Mouse (Mus musculus): ENCODE data around the gene Orm2. TPM values are rescaled to one million over a fixed set of nuclear protein-coding genes. Genes with fewer than 3 reads are reported as not detected.
"Not testable (repeated sequence)": the region's sequence is repeated elsewhere in the genome, so short reads cannot be mapped to it uniquely, and the experiment has no call there.

The Orm2 gene
- polyA plus RNA-seq (2014; fragmentation: Nextera tagmentation; extraction: Ambion mirVana): not detected in 2 replicates

GRCm38 (mm10) chr4:63362150-63362549, at the start of gene Orm2:
TSS of gene Orm2 (plus strand) at chr4:63362449.
- no peaks in the 10 kb centered on the region for H3K36me3 ChIP-seq (ENCODE audit: control insufficient read depth, insufficient read depth, low read length)
- no peak for ATAC-seq (ENCODE audit: low FRiP score)
- WGBS: 91% methylated on average over 5 of the region's 5 CpGs
- H3K4me2 ChIP-seq (replicated peaks; ENCODE audit: low read depth, low read length): no peak within 1 kb of the TSS
- H3K9ac ChIP-seq (ENCODE audit: low read depth, low read length): no peak within 1 kb of the TSS
- DNase-seq (ENCODE audit: low spot score): no peak
- H3K4me3 ChIP-seq (ENCODE audit: low read depth, low read length): no peak within 1 kb of the TSS
- H3K9me3 ChIP-seq (ENCODE audit: control insufficient read depth, low read length): no peaks in the 10 kb centered on the region
- H3K4me1 ChIP-seq (replicated peaks; ENCODE audit: control insufficient read depth, insufficient read depth, low read length): no peaks in the 10 kb centered on the region
- no peaks in the 10 kb centered on the region for H3K27me3 ChIP-seq (ENCODE audit: control insufficient read depth, insufficient read depth, low read length)
- no peak within 1 kb of the TSS for H3K27ac ChIP-seq (ENCODE audit: low read depth, low read length)

- ATAC-seq (ENCODE audit: low FRiP score) (no peak), DNase-seq (ENCODE audit: low spot score) (no peak)
- Histone ChIP-seq H3K9ac (ENCODE audit: low read depth, low read length) (no peak overlapping the region), H3K27me3 (ENCODE audit: control insufficient read depth, insufficient read depth, low read length) (no peaks in the 10 kb centered on the region), H3K4me1 (replicated peaks; ENCODE audit: control insufficient read depth, insufficient read depth, low read length) (no peaks in the 10 kb centered on the region), H3K9me3 (ENCODE audit: control insufficient read depth, low read length) (no peaks in the 10 kb centered on the region), H3K36me3 (ENCODE audit: control insufficient read depth, insufficient read depth, low read length) (no peaks in the 10 kb centered on the region), H3K27ac (ENCODE audit: low read depth, low read length) (no peak overlapping the region), H3K4me2 (replicated peaks; ENCODE audit: low read depth, low read length) (no peak overlapping the region), H3K4me3 (ENCODE audit: low read depth, low read length) (no peak overlapping the region)
- WGBS: 81% methylated on average over 5 of the region's 5 CpGs
These were observed 48.2 kb upstream of the Orm2 start for GRCm38 (mm10) chr4:63314063-63314462.

DNA sequence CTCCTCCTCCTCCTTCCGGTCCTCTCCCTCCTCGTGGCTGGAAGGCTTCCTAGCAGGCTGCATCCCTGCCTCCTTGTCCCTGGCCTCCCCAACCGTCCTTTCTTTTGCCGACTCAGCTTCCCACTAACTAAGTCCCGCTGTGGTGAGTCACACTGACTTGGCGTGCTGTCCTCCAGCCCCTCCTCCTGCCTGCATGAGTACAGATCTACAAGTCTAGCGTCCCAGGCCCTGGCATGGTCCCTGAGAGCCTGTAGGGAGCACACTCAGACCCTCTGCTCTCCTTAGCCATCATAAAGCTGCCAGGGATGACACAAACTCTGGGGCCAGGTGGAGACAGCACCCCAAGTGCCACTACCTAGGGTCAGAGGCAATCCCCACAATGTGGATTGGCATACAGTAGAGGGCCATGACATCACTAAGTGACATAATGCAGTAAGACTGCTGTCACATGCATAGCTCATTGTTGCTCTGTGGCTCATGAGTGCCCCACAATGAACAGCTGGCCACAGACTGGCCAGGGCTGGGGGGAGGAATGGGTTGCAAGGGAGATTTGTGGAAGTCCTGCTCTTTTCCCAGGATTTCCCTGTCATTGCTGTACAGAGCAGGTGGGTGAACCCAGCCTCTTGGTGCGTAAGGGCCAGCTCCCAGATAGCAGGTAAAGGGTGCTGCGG, 46.0 kb upstream of the Orm2 start:
- no peaks in the 10 kb centered on the region for H3K27me3 ChIP-seq (ENCODE audit: control insufficient read depth, insufficient read depth, low read length)
- H3K9ac ChIP-seq (ENCODE audit: low read depth, low read length): no peak overlapping the region
- WGBS: 76% methylated on average over 9 of the region's 9 CpGs
- H3K27ac ChIP-seq (ENCODE audit: low read depth, low read length): no peak overlapping the region
- no peak overlapping the region for H3K4me3 ChIP-seq (ENCODE audit: low read depth, low read length)
- no peaks in the 10 kb centered on the region for H3K9me3 ChIP-seq (ENCODE audit: control insufficient read depth, low read length)
- H3K4me1 ChIP-seq (replicated peaks; ENCODE audit: control insufficient read depth, insufficient read depth, low read length): no peaks in the 10 kb centered on the region
- no peak overlapping the region for H3K4me2 ChIP-seq (replicated peaks; ENCODE audit: low read depth, low read length)
- DNase-seq (ENCODE audit: low spot score) (no peak), ATAC-seq (ENCODE audit: low FRiP score) (0 out of 2 replicates have a peak, but pooled peaks have one; percentile 15)
- H3K36me3 ChIP-seq (ENCODE audit: control insufficient read depth, insufficient read depth, low read length): no peaks in the 10 kb centered on the region

DNA sequence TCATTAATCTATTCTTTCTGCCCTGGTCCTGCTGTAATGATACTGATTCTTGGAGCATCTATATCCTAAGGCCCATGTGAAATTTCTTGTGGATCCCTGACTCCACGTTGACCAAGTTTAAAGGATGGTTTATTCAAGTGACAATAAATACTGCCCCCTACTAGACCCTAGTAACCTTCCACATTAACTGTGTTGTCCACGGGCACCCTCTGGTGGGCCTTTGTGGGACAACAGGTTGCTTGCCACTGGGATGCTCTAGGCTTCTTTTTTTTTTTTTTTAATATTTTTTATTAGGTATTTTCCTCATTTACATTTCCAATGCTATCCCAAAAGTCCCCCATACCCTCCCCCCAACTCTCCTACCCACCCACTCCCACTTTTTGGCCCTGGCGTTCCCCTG, 42.7 kb upstream of the Orm2 start:
- not testable (repeated sequence) for ATAC-seq (ENCODE audit: low FRiP score)

GRCm38 (mm10) chr4:63323275-63323815, 38.9 kb upstream of the Orm2 start:
- Histone ChIP-seq H3K36me3 (ENCODE audit: control insufficient read depth, insufficient read depth, low read length) (no peaks in the 10 kb centered on the region), H3K27ac (ENCODE audit: low read depth, low read length) (no peak overlapping the region), H3K9ac (ENCODE audit: low read depth, low read length) (no peak overlapping the region), H3K4me1 (replicated peaks; ENCODE audit: control insufficient read depth, insufficient read depth, low read length) (no peaks in the 10 kb centered on the region), H3K27me3 (ENCODE audit: control insufficient read depth, insufficient read depth, low read length) (no peaks in the 10 kb centered on the region), H3K9me3 (ENCODE audit: control insufficient read depth, low read length) (no peaks in the 10 kb centered on the region), H3K4me3 (ENCODE audit: low read depth, low read length) (no peak overlapping the region), H3K4me2 (replicated peaks; ENCODE audit: low read depth, low read length) (no peak overlapping the region)
- ATAC-seq (ENCODE audit: low FRiP score) (no peak), DNase-seq (ENCODE audit: low spot score) (no peak)
- WGBS: 86% methylated on average over 8 of the region's 8 CpGs

More for the DNA sequence above, 42.7 kb upstream of the Orm2 start:
- not testable (repeated sequence) for H3K4me3 ChIP-seq (ENCODE audit: low read depth, low read length); H3K4me2 ChIP-seq (replicated peaks; ENCODE audit: low read depth, low read length); H3K9ac ChIP-seq (ENCODE audit: low read depth, low read length); H3K36me3 ChIP-seq (ENCODE audit: control insufficient read depth, insufficient read depth, low read length); H3K27me3 ChIP-seq (ENCODE audit: control insufficient read depth, insufficient read depth, low read length); H3K9me3 ChIP-seq (ENCODE audit: control insufficient read depth, low read length); H3K4me1 ChIP-seq (replicated peaks; ENCODE audit: control insufficient read depth, insufficient read depth, low read length); H3K27ac ChIP-seq (ENCODE audit: low read depth, low read length)
- DNase-seq (ENCODE audit: low spot score): peak; percentile 79
- 45% methylated on average over 3 of the region's 3 CpGs for WGBS

GRCm38 (mm10) chr4:63333403-63333802, 28.8 kb upstream of the Orm2 start:
- Histone ChIP-seq H3K4me1 (replicated peaks; ENCODE audit: control insufficient read depth, insufficient read depth, low read length) (no peaks in the 10 kb centered on the region), H3K27me3 (ENCODE audit: control insufficient read depth, insufficient read depth, low read length) (no peaks in the 10 kb centered on the region), H3K4me2 (replicated peaks; ENCODE audit: low read depth, low read length) (no peak overlapping the region), H3K9ac (ENCODE audit: low read depth, low read length) (no peak overlapping the region), H3K36me3 (ENCODE audit: control insufficient read depth, insufficient read depth, low read length) (no peaks in the 10 kb centered on the region), H3K9me3 (ENCODE audit: control insufficient read depth, low read length) (no peaks in the 10 kb centered on the region), H3K4me3 (ENCODE audit: low read depth, low read length) (no peak overlapping the region), H3K27ac (ENCODE audit: low read depth, low read length) (no peak overlapping the region)
- ATAC-seq (ENCODE audit: low FRiP score): no peak
- no peak for DNase-seq (ENCODE audit: low spot score)
- 97% methylated on average over 4 of the region's 4 CpGs for WGBS

DNA sequence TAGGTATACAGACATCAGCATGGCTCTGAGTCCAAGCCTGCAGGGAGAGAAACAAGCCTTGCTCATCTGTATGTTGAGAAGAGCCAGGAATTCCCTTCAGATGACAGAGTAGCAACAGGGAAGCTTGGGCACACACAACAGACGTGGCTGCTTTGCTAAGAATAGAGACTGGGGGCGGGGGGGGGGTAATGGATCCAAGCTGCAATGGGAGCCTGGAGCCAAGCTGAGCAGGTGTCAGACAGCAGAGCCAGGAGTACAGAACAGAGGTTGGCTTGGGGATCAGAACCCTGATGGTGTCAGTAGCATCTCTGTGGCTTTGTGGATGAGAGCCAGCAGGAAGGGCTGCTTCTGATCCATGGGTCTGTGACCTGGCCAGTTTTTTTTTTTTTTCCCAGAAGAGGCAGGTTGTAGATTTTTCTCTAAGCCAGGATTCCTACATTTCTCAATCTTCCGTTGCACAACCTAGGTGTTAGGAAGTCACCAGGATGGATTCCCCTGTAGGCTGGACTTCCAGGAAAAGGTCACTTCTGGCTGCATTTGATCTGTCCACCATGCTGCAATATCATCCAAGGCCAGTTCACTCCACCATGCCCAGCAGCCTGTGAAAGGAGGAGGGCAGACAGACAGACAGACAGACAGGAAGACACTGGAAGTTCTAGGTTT, 23.7 kb upstream of the Orm2 start:
- Histone ChIP-seq H3K4me3 (ENCODE audit: low read depth, low read length) (no peak overlapping the region), H3K4me1 (replicated peaks; ENCODE audit: control insufficient read depth, insufficient read depth, low read length) (no peaks in the 10 kb centered on the region), H3K36me3 (ENCODE audit: control insufficient read depth, insufficient read depth, low read length) (no peaks in the 10 kb centered on the region), H3K27me3 (ENCODE audit: control insufficient read depth, insufficient read depth, low read length) (no peaks in the 10 kb centered on the region), H3K27ac (ENCODE audit: low read depth, low read length) (no peak overlapping the region), H3K4me2 (replicated peaks; ENCODE audit: low read depth, low read length) (no peak overlapping the region), H3K9me3 (ENCODE audit: control insufficient read depth, low read length) (no peaks in the 10 kb centered on the region), H3K9ac (ENCODE audit: low read depth, low read length) (no peak overlapping the region)
- ATAC-seq (ENCODE audit: low FRiP score) (no peak), DNase-seq (ENCODE audit: low spot score) (no peak)
- 72% methylated on average over 3 of the region's 3 CpGs for WGBS

DNA sequence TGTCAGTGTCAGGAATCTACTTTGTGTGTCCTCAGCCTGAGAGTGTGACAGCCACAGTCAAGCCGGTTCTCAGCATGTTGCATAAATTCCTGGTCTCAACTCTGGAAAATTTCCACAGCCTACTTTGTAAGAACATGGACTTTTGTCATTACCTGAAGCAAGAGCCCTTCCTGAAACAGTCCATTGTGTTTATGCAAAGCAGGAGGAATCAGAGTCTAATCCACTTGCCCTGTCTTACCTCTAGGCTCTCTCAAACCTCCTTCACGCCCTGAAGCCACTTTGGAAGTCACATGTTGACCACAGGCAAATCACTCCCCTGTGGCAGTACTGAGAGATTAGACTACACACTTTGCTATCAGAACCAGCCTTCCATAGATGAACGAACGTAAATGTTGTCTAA, 19.8 kb upstream of the Orm2 start:
- 76% methylated on average over 4 of the region's 4 CpGs for WGBS
- no peak for DNase-seq (ENCODE audit: low spot score)
- H3K27ac ChIP-seq (ENCODE audit: low read depth, low read length): no peak overlapping the region
- H3K36me3 ChIP-seq (ENCODE audit: control insufficient read depth, insufficient read depth, low read length): no peaks in the 10 kb centered on the region
- ATAC-seq (ENCODE audit: low FRiP score): no peak
- no peak overlapping the region for H3K4me2 ChIP-seq (replicated peaks; ENCODE audit: low read depth, low read length)
- H3K9me3 ChIP-seq (ENCODE audit: control insufficient read depth, low read length): no peaks in the 10 kb centered on the region
- no peak overlapping the region for H3K4me3 ChIP-seq (ENCODE audit: low read depth, low read length)
- no peaks in the 10 kb centered on the region for H3K4me1 ChIP-seq (replicated peaks; ENCODE audit: control insufficient read depth, insufficient read depth, low read length)
- H3K27me3 ChIP-seq (ENCODE audit: control insufficient read depth, insufficient read depth, low read length): no peaks in the 10 kb centered on the region
- no peak overlapping the region for H3K9ac ChIP-seq (ENCODE audit: low read depth, low read length)

DNA sequence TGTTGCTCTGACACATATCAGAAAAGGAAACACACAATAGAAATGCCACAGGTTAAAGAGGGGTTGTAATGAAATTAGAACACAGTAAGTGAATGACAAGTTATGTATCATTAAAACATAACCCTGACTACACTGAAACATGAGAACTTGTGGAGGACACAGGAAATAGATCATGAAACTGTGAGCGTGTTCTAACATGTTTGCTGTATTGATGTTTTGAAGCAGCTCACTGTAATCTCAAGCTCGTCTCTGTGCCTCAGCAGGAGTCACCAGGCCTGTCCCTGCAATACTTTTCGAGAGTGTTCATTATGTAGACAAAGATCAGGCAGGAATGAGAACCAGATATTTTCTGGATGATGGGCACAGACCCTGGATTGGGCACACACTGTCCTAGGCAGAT, 18.6 kb upstream of the Orm2 start:
- Histone ChIP-seq H3K9me3 (ENCODE audit: control insufficient read depth, low read length) (no peaks in the 10 kb centered on the region), H3K27me3 (ENCODE audit: control insufficient read depth, insufficient read depth, low read length) (no peaks in the 10 kb centered on the region), H3K4me3 (ENCODE audit: low read depth, low read length) (no peak overlapping the region), H3K4me2 (replicated peaks; ENCODE audit: low read depth, low read length) (no peak overlapping the region), H3K9ac (ENCODE audit: low read depth, low read length) (no peak overlapping the region), H3K4me1 (replicated peaks; ENCODE audit: control insufficient read depth, insufficient read depth, low read length) (no peaks in the 10 kb centered on the region), H3K36me3 (ENCODE audit: control insufficient read depth, insufficient read depth, low read length) (no peaks in the 10 kb centered on the region), H3K27ac (ENCODE audit: low read depth, low read length) (no peak overlapping the region)
- no peak for ATAC-seq (ENCODE audit: low FRiP score)
- DNase-seq (ENCODE audit: low spot score): no peak
- 76% methylated on average over 3 of the region's 3 CpGs for WGBS
